Mouse (Mus musculus) bone marrow, adult 2 months (tissue): Measurements from ENCODE around the gene Nol6.

Experiments used
- CTCF ChIP-seq: fragments of 200-500 bp; IDR thresholded peaks from 2 replicates; pipeline ENCODE4 v1.5.1; 2011; ENCODE audit warnings: low read length, control low read depth; ENCODE audit not compliant: control insufficient read depth, insufficient read depth
- POLR2A ChIP-seq: fragments of 200-500 bp; IDR thresholded peaks from 2 replicates; pipeline ENCODE4 v1.6.1; 2011; ENCODE audit warnings: low read depth, mild to moderate bottlenecking, control low read depth, low read length, borderline replicate concordance; ENCODE audit not compliant: control insufficient read depth

- TF ChIP-seq POLR2A, result no peak
- no peak for TF ChIP-seq CTCF
Observed at GRCm38 (mm10) chr4:41087459-41088298, 36.6 kb downstream of the Nol6 start.
